In the genomic region with DNA sequence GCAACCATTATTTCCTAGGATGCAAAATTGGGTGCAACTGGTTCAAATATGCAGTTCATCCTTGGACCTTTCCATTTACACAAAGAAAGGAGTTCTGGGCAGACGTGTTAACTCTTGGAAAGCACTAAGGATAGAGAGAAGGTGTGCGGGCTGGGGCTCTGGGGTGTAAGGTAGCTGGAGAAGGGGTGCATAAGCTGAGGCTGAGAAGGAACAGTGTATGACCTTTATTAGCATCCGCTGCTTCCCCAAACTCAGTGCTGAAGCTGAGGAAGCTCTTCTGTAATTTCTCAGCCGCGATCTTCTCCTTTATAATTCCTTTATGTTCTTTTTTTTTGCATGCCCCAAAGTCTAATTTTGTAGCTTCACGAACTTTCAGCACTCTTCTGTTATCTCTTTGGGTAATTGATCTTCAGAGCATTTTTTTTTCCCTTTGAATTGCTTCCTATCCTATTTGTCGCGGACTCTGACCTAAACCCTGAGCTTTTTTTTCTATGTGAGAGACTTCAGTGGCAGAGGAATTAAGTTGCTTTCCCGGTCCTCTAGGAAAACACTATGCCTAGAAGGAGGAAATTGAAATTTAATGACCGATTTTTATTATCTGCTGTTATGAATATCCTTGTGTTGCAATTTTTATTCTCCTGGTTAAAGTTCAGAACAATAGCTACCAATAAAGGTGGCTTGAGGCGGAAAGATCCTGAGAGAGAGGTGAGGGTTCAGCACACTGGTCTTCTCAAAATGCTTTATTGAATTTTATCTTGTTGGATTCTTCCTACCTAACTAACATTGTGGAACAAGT, we compare ENCODE assay signal across 33 mouse cellular contexts.
"Had no signal": no experiment of that assay in that cellular context is flagged by ENCODE, and none has a peak within 500 bp of the region (broad histone marks: within the 10 kb centered on the region; RNA-seq: fewer than 3 reads in every experiment).

No protein-coding gene starts in this region.

- H3K27me3 ChIP-seq: limb, embryonic 12.5 days; limb, embryonic 13.5 days; limb, embryonic 15.5 days; liver, embryonic 12.5 days; liver, embryonic 13.5 days; liver, embryonic 15.5 days; lung, embryonic 15.5 days; megakaryocyte, embryonic 14.5 days; midbrain, embryonic 12.5 days; midbrain, embryonic 13.5 days; midbrain, embryonic 15.5 days; neural tube, embryonic 12.5 days; neural tube, embryonic 13.5 days had no signal

- H3K9ac ChIP-seq: limb, embryonic 12.5 days; limb, embryonic 13.5 days; limb, embryonic 15.5 days; liver, embryonic 12.5 days; liver, embryonic 13.5 days; liver, embryonic 14.5 days; liver, embryonic 15.5 days; liver, postnatal 0 days; lung, embryonic 14.5 days; lung, embryonic 15.5 days; midbrain, embryonic 12.5 days; midbrain, embryonic 13.5 days; midbrain, embryonic 15.5 days; neural tube, embryonic 12.5 days; neural tube, embryonic 13.5 days had no signal

- DNase-seq: left cerebral cortex, postnatal 4 days; liver; liver, embryonic 13.5 days; liver, postnatal 0 days; lung, adult 18-20 months; lung, adult 2 months; lung, embryonic 14.5 days; lung, postnatal 10 days; lung, postnatal 14 days; lung, postnatal 36 days; lung, postnatal 4 days; midbrain, embryonic 14.5 days had no signal

- H3K4me1 ChIP-seq: limb, embryonic 10.5 days; limb, embryonic 12.5 days; limb, embryonic 13.5 days; limb, embryonic 15.5 days; liver, embryonic 12.5 days; liver, embryonic 13.5 days; liver, embryonic 15.5 days; lung, embryonic 15.5 days; megakaryocyte, embryonic 14.5 days; midbrain, embryonic 15.5 days; neural tube, embryonic 12.5 days had no signal

- H3K9me3 ChIP-seq: limb, embryonic 10.5 days; limb, embryonic 15.5 days; liver, embryonic 12.5 days; liver, embryonic 13.5 days; liver, embryonic 15.5 days; lung, embryonic 15.5 days; midbrain, embryonic 12.5 days; midbrain, embryonic 15.5 days had no signal

- H3K4me3 ChIP-seq: limb, embryonic 10.5 days; limb, embryonic 12.5 days; limb, embryonic 13.5 days; limb, embryonic 15.5 days; liver, embryonic 12.5 days; liver, embryonic 13.5 days; liver, embryonic 15.5 days; lung, embryonic 15.5 days; megakaryocyte, embryonic 14.5 days; midbrain, embryonic 10.5 days; midbrain, embryonic 12.5 days; midbrain, embryonic 13.5 days; midbrain, embryonic 15.5 days; myocyte; neural tube, embryonic 12.5 days; neural tube, embryonic 13.5 days had no signal

- H3K27ac ChIP-seq: limb, embryonic 10.5 days; limb, embryonic 12.5 days; limb, embryonic 13.5 days; limb, embryonic 15.5 days; liver, embryonic 12.5 days; liver, embryonic 13.5 days; liver, embryonic 14.5 days; liver, embryonic 15.5 days; lung, embryonic 15.5 days; macrophage; midbrain, embryonic 10.5 days; midbrain, embryonic 12.5 days; midbrain, embryonic 13.5 days; midbrain, embryonic 15.5 days; neural tube, embryonic 12.5 days; neural tube, embryonic 13.5 days had no signal

- H3K4me2 ChIP-seq: limb, embryonic 12.5 days; limb, embryonic 13.5 days; limb, embryonic 15.5 days; liver, embryonic 11.5 days; liver, embryonic 12.5 days; liver, embryonic 13.5 days; liver, embryonic 15.5 days; lung, embryonic 14.5 days; lung, embryonic 15.5 days; midbrain, embryonic 11.5 days; midbrain, embryonic 12.5 days; midbrain, embryonic 13.5 days; midbrain, embryonic 15.5 days; neural tube, embryonic 12.5 days; neural tube, embryonic 13.5 days had no signal

- H3K36me3 ChIP-seq: limb, embryonic 10.5 days; limb, embryonic 12.5 days; limb, embryonic 13.5 days; limb, embryonic 15.5 days; liver, embryonic 12.5 days; liver, embryonic 13.5 days; liver, embryonic 15.5 days; lung, embryonic 15.5 days; midbrain, embryonic 10.5 days; midbrain, embryonic 12.5 days; midbrain, embryonic 13.5 days; midbrain, embryonic 15.5 days; neural tube, embryonic 12.5 days; neural tube, embryonic 13.5 days had no signal

- ATAC-seq: liver, embryonic 12.5 days; liver, postnatal 0 days; lung, postnatal 0 days; midbrain, embryonic 13.5 days; midbrain, embryonic 15.5 days; midbrain, embryonic 16.5 days had no signal
